Mouse (Mus musculus) urinary bladder, postnatal 10 days (tissue): Measurements from ENCODE around the gene Fez1.
A peak's percentile ranks its signal among the peaks of the same experiment; 100 is the strongest.

ENCODE experiments used
- DNase-seq: peaks from one replicate; pipeline ENCODE4 v3.0.0; 2022; ENCODE audit warnings: low spot score

The Fez1 gene

GRCm38 (mm10) chr9:36821644-36822000, at the start of gene Fez1:
TSS of gene Fez1 (plus strand) at chr9:36821864.
- DNase-seq: no peak

DNA sequence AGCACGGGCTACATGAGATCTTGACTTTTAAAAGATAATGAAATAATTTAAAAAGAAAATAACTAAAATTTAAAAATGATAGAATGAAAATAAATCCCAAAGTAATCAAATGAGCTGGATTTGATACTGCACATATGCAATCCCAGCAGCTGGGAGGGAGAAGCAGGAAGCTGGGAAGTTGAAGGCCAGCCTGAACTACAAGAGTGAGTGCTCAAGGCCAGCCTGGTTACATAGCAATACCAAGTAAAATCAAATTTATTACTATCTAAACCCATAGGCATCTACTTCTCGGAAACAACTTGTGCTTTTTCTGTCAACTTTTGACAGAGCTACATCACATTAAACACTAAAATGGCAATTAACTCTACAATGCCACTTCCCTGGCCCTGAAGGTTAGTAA, 37.7 kb upstream of the Fez1 start:
- DNase-seq: no peak

DNA sequence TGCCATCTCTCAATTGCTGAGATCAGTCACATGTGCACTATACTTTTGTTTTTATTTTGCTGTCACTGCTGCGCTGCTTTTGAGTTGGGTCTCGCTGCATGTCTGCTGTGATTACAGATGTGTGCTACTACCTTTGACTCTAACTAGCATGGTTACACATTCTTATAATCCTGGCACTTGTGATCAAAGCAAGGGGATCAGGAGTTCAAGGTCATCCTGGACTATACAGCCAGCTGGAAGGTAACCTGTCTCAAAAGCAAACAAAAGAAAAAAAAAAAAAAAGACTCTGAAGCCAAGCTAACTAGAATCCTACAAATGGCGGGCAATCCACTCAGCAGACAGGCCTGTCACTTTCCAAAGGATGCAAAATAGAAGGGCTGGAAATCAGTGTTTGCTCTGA, 29.5 kb upstream of the Fez1 start:
- no peak for DNase-seq

DNA sequence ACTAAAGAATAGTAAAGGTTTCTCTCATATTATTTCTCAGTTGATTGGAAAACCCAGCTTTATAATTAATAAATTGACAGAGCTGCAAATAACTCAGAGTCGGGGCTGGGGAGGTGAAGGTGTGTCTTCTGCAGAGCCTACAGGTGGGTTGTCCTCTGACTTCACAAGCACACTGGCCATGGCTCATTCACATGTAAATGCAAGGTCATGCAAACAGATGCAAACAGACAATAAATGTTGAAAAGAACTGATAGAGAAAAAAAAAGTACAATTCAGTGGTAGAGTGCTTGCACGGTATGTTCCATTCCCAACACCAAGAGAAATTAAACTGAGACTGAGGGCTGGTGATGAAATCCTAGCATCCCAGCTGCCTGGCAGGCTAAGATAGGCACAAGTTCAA, 27.2 kb upstream of the Fez1 start:
- no peak for DNase-seq

DNA sequence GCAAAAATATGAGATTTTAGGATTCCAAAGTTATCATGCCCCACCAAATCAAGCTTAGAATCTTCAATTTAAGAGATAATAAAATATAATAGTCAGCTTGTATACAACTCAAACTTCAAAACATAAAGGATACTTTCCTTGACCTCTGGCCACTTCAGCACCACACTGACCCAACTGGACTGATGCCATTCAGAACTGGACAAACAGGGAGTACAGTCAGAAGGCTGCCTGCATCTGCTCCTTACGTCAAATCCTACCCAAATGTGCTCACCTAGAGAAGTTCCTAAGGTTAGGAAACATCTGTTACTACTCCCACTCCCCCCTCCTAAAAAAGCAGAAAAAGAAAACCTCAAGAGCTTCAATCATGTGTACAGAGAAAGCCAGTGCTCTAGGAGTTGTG, 26.1 kb upstream of the Fez1 start:
- DNase-seq: no peak

GRCm38 (mm10) chr9:36796224-36796623, 25.4 kb upstream of the Fez1 start:
- DNase-seq: no peak

- DNase-seq: peak; percentile 79
These were observed 24.7 kb upstream of the Fez1 start, which contains the start of gene Ei24 for GRCm38 (mm10) chr9:36796781-36797555. TSS of gene Ei24 (minus strand) at chr9:36797393.

- no peak for DNase-seq
These were observed 19.7 kb upstream of the Fez1 start for GRCm38 (mm10) chr9:36801961-36802360.

DNA sequence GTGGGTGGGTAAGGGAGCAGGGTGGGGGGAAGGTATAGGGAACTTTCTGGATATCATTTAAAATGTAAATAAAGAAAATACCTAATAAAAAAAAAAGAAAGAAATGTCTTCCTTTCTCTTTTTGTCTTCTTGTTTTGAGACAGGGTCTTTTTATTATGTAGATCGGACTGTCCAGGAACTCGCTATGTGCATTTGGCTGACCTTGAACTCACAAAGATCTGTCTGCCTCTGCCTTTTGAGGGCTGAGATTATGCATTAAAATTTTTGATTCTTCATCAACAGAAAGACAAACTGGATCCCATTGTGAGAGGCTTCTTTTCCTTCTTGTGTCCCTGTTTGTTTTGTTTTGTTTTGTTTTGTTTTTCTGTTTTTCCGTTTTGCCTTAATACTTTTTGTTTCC, 18.7 kb upstream of the Fez1 start:
- DNase-seq: no peak

DNA sequence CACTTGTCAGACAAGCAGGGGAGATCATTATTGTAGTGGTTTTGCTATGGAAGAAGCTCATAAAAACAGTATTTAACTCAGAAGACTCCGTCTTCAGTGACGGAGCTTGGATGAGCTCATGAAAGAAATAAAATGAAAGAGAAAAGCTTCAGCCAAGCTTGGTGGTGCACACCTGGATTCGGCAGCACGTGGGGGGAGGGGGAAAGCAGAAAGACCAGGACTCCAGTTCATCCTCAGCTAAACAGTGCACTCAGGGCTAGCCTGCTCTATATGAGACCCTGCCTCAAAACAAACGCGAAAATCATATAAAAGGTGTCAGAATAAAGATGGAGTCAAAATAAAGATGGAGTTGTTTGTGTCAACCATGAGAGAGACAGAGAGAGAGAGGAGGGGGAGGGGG, 18.3 kb upstream of the Fez1 start:
- no peak for DNase-seq

DNA sequence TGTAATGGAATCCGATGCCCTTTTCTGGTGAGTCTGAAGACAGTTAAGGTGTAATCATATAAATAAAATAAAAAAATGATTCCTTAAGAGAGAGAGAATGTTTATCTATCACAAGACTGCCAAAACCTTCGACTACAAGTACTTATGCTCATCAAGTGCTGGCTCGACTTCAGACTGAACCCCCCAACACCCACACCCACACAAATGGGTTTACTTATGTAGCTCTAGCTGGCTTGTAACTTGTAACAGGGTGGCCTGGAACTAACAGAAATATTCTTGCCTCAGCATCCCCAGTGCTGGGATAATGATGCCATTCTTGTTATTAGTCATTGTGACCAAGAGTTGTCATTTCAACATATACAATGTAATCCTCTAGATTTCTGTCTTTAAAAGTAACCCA, 17.7 kb upstream of the Fez1 start:
- no peak for DNase-seq

DNA sequence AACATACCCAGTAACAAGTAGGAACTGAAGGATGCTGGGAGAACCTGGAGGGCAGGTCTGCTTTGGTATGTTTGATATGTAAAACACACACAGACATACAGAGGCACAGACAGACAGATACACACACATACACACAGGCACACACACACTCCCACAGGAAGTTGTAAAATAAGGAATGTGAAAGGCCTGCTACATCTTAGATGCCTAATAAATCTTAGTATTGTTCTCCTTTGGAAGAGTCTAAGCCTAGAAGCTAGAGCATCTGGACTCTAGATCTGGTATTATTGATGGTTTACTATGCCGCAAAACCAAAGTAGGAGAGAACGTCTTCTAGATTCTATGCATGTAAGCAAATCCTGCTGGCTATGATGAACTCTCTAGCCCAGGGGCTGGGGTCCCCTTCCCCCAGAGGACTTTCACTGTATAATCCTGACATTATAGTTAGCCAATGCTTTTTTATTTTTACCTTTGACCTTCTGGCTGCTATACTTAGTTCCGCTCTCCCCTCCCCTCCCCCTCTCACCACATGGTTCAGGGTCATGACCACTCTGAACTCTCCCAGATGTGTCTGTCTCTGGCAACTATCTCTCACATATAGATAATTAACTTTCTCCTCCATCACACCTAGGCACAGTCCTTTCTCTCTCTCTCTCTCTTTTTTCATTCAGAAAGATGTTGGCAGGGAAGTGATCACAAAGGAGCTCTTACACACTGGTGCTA, 16.2 kb upstream of the Fez1 start:
- no peak for DNase-seq

GRCm38 (mm10) chr9:36808126-36808785, 13.4 kb upstream of the Fez1 start:
- no peak for DNase-seq

DNA sequence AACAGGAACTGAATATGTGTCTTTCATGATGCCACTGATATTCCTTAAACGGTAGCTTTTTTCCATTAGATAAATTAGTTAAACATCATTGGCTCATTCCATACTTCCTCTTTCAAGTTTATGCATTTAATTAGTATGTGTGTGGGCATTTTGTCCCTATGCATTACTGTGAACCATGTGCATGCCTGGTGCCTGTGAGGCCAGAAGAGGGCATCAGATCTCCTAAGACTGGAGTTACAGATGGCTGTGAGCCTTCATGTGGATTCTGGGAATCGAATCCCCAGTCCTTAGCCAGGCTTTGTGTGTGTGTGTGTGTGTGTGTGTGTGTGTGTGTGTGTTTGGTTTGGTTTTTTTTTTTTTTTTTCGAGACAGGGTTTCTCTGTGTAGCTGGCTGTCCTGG, 7.2 kb upstream of the Fez1 start:
- DNase-seq: no peak

- DNase-seq: no peak
These were observed 2.8 kb upstream of the Fez1 start for GRCm38 (mm10) chr9:36818905-36819304.

- DNase-seq: no peak
These were observed 558 bp upstream of the Fez1 start for GRCm38 (mm10) chr9:36820969-36821643.

GRCm38 (mm10) chr9:36822024-36822423, 360 bp downstream of the Fez1 start:
- no peak for DNase-seq

DNA sequence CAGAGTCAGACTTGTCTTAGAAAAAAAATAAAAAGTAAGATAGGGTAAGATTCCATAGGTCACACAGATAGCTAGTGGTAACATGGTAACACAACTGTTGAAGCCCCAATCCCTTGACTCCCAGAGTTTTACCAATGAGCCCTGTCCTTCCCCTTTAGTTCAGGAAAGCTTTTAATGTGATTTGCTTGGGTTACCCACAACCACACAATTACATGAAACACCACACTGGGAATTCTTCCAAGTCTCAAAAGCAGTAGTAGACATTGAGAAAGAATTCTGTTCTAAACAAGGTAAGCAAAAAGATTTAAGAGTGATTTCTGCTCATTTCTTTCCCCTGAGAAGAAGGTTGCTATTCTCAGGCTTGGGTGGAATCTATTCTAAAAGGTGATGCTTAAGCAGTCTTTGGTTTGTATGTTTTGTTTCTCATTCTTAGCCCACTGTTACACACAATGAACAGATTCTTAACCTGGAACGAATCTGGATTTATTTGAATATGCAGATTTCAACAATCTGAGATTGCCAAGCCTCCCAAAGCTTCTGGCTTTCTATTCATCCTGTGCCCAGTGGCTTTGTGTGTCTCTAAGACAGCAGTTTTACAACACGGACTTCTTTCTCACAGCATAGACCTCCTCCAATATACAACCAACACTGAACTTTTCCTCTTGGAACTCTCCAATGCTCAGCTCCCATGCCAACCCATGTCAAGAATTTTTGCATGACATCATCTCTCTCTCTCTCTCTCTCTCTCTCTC, 5.1 kb downstream of the Fez1 start:
- DNase-seq: no peak

DNA sequence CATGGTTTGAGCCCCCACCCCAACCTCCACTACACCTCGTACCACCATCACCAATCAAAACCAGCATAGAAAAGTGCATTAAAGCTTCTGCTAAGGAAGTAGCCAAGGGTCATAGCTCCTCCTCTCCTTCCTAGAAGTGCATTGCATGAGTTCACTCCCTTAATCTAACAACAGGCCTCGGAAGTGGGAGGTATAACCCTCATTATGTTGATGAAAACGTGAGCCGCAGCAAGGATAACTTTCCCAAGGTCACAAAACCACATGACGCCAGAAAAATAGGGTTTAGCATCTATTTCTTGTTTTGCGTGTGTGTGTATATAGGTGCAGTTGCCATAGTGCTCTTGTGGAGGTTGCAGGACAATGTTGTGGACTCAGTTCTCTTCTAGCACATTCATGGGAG, 9.7 kb downstream of the Fez1 start:
- DNase-seq: no peak

DNA sequence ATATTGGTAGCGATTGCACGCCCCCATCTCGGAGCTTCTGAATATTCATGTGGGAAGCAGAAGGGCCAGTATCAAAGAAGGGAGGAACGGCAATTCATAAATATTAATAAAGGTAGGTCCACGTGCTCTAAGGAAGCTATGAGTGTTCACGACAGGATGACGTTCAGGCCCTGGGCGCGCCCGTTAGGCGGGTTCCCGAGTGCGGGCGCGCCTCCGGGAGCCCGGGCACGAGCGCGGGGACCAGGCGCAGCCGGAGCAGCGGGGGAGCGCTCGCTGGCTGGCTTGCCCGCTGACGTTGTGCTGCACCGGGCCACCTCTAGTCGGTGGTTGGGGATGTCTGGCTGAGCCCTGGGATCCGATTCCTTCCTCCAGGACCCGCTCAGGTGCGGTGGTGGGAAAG, 10.9 kb downstream of the Fez1 start:
- DNase-seq: peak; percentile 19

GRCm38 (mm10) chr9:36833043-36833881, 11.6 kb downstream of the Fez1 start:
- no peak for DNase-seq
